Mouse (Mus musculus): ENCODE results near the gene Spert. TPM values are rescaled to one million over a fixed set of nuclear protein-coding genes. Genes with fewer than 3 reads are reported as not detected.

Gene Spert
- polyA plus RNA-seq, 1 experiment from 2014 or later, result not detected

DNA sequence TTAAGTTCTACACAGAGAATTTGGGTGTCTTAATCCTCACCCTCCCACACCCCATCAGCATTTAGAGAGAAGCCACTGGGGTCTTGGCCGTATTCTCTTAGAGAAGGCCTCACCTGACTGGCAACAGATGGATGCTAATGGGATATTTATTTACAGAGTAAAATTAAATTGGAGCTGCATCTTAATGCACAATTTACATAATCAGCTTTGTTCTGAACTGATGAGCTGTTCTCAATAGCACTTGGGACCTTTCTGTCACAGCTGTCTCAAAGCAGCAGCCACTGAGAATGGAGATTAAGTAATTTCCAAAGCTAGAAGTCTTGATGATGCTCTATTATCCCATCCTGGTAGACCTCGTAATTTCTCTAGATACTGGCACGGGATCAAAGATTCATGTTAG is 26.6 kb downstream of the Spert start:
- DNase-seq, result no peak
- Histone ChIP-seq H3K9ac (replicated peaks) (no peak overlapping the region), H3K4me3 (ENCODE audit: low read depth, low read length) (no peak overlapping the region), H3K27ac (ENCODE audit: low read depth) (no peak overlapping the region), H3K27me3 (ENCODE audit: insufficient read depth, low read length) (no peaks in the 10 kb centered on the region), H3K4me2 (ENCODE audit: low read depth, low read length) (no peak overlapping the region), H3K4me1 (ENCODE audit: insufficient read depth) (no peaks in the 10 kb centered on the region), H3K9me3 (ENCODE audit: low read length) (no peaks in the 10 kb centered on the region), H3K36me3 (replicated peaks; ENCODE audit: insufficient read depth, low read length) (no peaks in the 10 kb centered on the region)
- TF ChIP-seq CTCF (IDR thresholded peaks at IDR 0.05; ENCODE audit: low read depth) (no peak), EP300 (IDR thresholded peaks at IDR 0.05; ENCODE audit: low read depth) (no peak)
- WGBS (ENCODE audit: insufficient replicate concordance), result 80% methylated on average over 3 of the region's 3 CpGs
- ATAC-seq, result no peak

DNA sequence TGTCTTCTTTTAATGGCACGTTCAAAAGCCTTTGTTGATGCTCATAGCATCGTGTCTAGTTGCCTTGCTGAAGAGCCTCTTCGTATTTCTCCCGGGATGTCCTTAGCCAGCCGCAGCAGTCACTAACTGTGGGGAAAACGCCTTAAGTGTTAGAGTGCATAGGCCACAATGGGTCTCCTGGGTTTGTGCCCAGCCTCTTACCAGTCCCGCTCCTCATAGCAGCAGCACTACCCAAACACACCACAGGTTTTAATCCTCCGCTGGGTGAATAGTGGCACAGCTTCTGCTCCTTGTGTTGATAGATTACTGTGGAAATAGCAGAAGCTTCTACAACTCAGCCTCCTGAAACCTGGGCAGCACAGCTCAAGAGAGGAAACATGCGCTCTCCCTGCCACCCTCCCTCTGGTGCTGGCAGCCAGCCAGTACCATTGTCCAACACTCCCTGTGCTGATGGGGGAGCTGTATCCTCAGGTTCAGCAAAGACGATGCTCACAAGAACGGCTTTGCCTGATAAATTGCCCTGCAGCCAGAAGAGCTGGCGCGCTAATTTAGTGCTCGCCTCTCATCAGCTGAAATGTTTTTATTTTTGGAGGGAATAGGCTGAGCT is 27.3 kb downstream of the Spert start:
- Histone ChIP-seq H3K27me3 (ENCODE audit: insufficient read depth, low read length) (no peaks in the 10 kb centered on the region), H3K4me2 (ENCODE audit: low read depth, low read length) (no peak overlapping the region), H3K4me3 (ENCODE audit: low read depth, low read length) (no peak overlapping the region), H3K9me3 (ENCODE audit: low read length) (no peaks in the 10 kb centered on the region), H3K27ac (ENCODE audit: low read depth) (no peak overlapping the region), H3K9ac (replicated peaks) (no peak overlapping the region), H3K36me3 (replicated peaks; ENCODE audit: insufficient read depth, low read length) (no peaks in the 10 kb centered on the region), H3K4me1 (ENCODE audit: insufficient read depth) (no peaks in the 10 kb centered on the region)
- DNase-seq, result peak; percentile 21
- WGBS (ENCODE audit: insufficient replicate concordance), result 75% methylated on average over 14 of the region's 14 CpGs
- no peak for TF ChIP-seq CTCF (IDR thresholded peaks at IDR 0.05; ENCODE audit: low read depth)
- TF ChIP-seq EP300 (IDR thresholded peaks at IDR 0.05; ENCODE audit: low read depth), result no peak
- no peak for ATAC-seq

DNA sequence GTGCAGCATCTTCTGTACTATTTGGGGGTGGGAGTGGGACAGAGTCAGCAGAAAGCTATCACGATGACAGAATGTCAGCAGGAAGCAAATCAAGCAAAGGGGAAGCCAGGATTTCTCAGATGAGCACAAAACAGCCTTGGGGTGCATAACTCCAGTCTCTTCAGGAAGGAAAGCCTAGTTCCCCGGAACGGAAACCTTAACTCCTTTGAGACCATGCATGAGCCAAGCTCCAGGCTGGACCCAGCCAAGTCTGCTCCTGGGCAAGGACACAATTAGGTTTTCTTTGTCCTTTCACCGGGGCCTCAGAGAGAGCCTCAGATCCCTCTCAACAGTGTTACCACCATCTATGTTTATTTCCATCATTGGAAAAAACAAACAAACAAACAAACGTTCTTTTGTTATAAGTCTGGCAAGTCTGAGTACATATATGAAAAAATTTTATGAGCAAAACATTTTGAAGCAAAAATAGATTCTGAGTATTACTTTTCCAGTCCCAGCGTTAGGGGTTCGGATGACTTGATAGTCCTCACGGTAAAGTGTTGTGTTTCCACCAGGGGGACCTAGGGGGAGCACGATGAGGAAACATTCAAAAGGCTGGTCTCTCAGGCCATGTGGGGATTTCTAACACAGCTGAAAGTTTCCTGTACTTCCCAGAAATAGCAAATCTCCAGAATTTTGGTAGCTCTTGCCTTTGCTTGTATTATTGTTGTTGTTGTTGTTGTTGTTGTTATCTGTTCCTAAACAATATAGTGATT is 31.2 kb downstream of the Spert start:
- 0 out of 2 replicates have a peak, but pooled peaks have one; percentile 13 for ATAC-seq
- Histone ChIP-seq H3K4me3 (ENCODE audit: low read depth, low read length) (no peak overlapping the region), H3K36me3 (replicated peaks; ENCODE audit: insufficient read depth, low read length) (no peaks in the 10 kb centered on the region), H3K27me3 (ENCODE audit: insufficient read depth, low read length) (no peaks in the 10 kb centered on the region), H3K9me3 (ENCODE audit: low read length) (no peaks in the 10 kb centered on the region), H3K27ac (ENCODE audit: low read depth) (no peak overlapping the region), H3K9ac (replicated peaks) (no peak overlapping the region), H3K4me1 (ENCODE audit: insufficient read depth) (no peaks in the 10 kb centered on the region), H3K4me2 (ENCODE audit: low read depth, low read length) (no peak overlapping the region)
- TF ChIP-seq EP300 (IDR thresholded peaks at IDR 0.05; ENCODE audit: low read depth), result no peak
- 0 out of 2 replicates have a peak, but pooled peaks have one; percentile 21 for TF ChIP-seq CTCF (IDR thresholded peaks at IDR 0.05; ENCODE audit: low read depth)
- WGBS (ENCODE audit: insufficient replicate concordance), result 41% methylated on average over 9 of the region's 9 CpGs
- DNase-seq, result no peak

DNA sequence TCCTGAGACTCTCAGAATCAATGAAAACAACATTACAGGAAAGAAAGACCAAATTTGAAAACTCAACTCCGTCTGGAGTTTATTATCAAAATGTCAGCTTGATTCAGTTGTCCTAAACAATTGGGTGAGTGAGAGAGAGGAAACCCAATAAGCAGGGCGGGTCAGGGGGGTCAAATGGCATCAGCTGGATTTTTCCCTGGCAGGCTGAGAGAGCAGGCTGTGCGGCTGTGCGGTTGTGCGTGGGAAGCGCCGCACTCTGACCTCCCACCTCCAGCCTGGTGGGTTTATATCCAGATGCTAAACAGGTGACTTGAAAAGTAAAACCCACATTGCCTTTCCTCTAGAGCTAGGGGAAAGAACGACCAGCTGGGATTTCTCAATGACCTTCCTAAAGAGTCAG is 51.2 kb downstream of the Spert start:
- 55% methylated on average over 8 of the region's 8 CpGs for WGBS (ENCODE audit: insufficient replicate concordance)

DNA sequence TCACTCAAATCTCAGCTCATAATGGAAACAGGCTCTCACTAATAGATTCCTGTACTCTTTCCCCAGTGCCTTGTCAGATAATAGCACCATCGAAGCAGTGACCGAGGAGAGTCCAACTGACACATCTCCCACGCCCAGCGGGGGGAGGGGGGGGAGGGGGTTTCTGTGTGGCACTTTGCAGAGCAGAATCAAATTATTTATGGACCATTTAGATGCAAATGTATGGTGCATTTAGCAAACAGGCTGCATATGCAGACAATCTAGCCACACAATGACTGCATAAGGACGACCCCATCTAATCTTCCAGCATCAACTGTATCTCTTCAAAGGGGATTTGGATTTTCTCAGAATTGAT is 51.9 kb downstream of the Spert start:
- peaks cover 4% of the 10 kb centered on the region; the same call in 1 of the 2 replicates for H3K4me1 ChIP-seq (ENCODE audit: insufficient read depth)
- H3K4me2 ChIP-seq (ENCODE audit: low read depth, low read length), result no peak overlapping the region
- DNase-seq (no peak), ATAC-seq (no peak)
- no peaks in the 10 kb centered on the region for H3K27me3 ChIP-seq (ENCODE audit: insufficient read depth, low read length)
- H3K27ac ChIP-seq (ENCODE audit: low read depth), result no peak overlapping the region
- 49% methylated on average over 5 of the region's 5 CpGs for WGBS (ENCODE audit: insufficient replicate concordance)
- H3K36me3 ChIP-seq (replicated peaks; ENCODE audit: insufficient read depth, low read length), result no peaks in the 10 kb centered on the region
- no peak overlapping the region for H3K9ac ChIP-seq (replicated peaks)
- H3K9me3 ChIP-seq (ENCODE audit: low read length), result no peaks in the 10 kb centered on the region
- H3K4me3 ChIP-seq (ENCODE audit: low read depth, low read length), result no peak overlapping the region
- TF ChIP-seq EP300 (IDR thresholded peaks at IDR 0.05; ENCODE audit: low read depth), result no peak
- TF ChIP-seq CTCF (IDR thresholded peaks at IDR 0.05; ENCODE audit: low read depth), result no peak

More for the DNA sequence above, 51.2 kb downstream of the Spert start:
- DNase-seq (no peak), ATAC-seq (no peak)
- TF ChIP-seq CTCF (IDR thresholded peaks at IDR 0.05; ENCODE audit: low read depth), result no peak
- TF ChIP-seq EP300 (IDR thresholded peaks at IDR 0.05; ENCODE audit: low read depth), result no peak
- H3K27ac ChIP-seq (ENCODE audit: low read depth), result no peak overlapping the region
- H3K4me3 ChIP-seq (ENCODE audit: low read depth, low read length), result no peak overlapping the region
- H3K27me3 ChIP-seq (ENCODE audit: insufficient read depth, low read length), result no peaks in the 10 kb centered on the region
- no peaks in the 10 kb centered on the region for H3K36me3 ChIP-seq (replicated peaks; ENCODE audit: insufficient read depth, low read length)
- H3K9ac ChIP-seq (replicated peaks), result no peak overlapping the region
- H3K9me3 ChIP-seq (ENCODE audit: low read length), result no peaks in the 10 kb centered on the region
- H3K4me1 ChIP-seq (ENCODE audit: insufficient read depth), result peaks cover 4% of the 10 kb centered on the region; the same call in 1 of the 2 replicates
- no peak overlapping the region for H3K4me2 ChIP-seq (ENCODE audit: low read depth, low read length)

DNA sequence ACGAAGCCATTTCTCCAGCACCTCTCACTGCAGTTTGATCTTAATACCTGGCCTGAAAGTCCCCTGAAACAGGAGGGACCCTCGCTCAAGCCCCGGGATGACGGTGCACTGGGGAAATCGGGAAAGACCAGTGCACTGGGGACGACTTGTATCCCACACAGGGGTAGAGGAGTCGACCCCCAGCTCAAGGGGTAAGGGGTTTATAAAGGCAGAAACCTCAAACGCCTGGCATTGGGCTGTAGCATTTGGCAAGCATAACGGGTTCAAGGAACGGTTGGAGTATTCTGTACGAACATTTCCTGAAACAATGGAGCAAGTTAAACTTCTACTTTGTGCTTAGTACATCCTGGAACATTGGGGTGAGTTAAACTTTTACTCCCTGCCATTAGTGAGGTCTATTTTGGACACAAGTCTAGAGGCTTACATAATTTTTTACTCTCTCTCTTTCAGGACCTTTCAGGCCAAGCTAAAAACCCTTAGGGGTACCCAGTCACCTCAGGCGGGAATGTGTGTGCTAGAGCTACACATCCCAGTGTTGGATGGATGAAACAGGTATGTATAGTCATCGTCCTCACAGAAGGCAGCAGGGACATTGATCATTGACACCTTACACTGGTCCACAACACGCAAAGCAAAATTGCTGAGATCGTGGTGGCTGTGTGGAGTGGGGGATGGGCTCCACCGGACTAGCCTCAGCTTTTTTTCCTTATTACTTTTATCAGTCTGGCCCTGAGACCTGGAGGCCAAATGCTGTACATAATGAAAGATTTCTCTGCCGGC is 52.5 kb downstream of the Spert start:
- H3K4me3 ChIP-seq (ENCODE audit: low read depth, low read length), result no peak overlapping the region
- no peak for ATAC-seq
- 63% methylated on average over 17 of the region's 17 CpGs for WGBS (ENCODE audit: insufficient replicate concordance)
- H3K4me2 ChIP-seq (ENCODE audit: low read depth, low read length), result no peak overlapping the region
- DNase-seq, result no peak
- H3K9ac ChIP-seq (replicated peaks), result no peak overlapping the region
- TF ChIP-seq EP300 (IDR thresholded peaks at IDR 0.05; ENCODE audit: low read depth) (no peak), CTCF (IDR thresholded peaks at IDR 0.05; ENCODE audit: low read depth) (no peak)
- no peaks in the 10 kb centered on the region for H3K36me3 ChIP-seq (replicated peaks; ENCODE audit: insufficient read depth, low read length)
- no peak overlapping the region for H3K27ac ChIP-seq (ENCODE audit: low read depth)
- H3K9me3 ChIP-seq (ENCODE audit: low read length), result no peaks in the 10 kb centered on the region
- H3K27me3 ChIP-seq (ENCODE audit: insufficient read depth, low read length), result no peaks in the 10 kb centered on the region
- H3K4me1 ChIP-seq (ENCODE audit: insufficient read depth), result peaks cover 4% of the 10 kb centered on the region; the same call in 1 of the 2 replicates
